Mouse (Mus musculus) lung, postnatal 0 days (tissue): Measurements from ENCODE around the gene Fam207a.

Experiments
- CTCF ChIP-seq: IDR thresholded peaks from 2 replicates; pipeline ENCODE4 v1.5.1; 2016; ENCODE audit warnings: antibody characterized with exemption, mild to moderate bottlenecking
- EP300 ChIP-seq: IDR thresholded peaks from 2 replicates; pipeline ENCODE4 v1.6.1; 2016; ENCODE audit warnings: antibody characterized with exemption, mild to moderate bottlenecking, control low read depth

DNA sequence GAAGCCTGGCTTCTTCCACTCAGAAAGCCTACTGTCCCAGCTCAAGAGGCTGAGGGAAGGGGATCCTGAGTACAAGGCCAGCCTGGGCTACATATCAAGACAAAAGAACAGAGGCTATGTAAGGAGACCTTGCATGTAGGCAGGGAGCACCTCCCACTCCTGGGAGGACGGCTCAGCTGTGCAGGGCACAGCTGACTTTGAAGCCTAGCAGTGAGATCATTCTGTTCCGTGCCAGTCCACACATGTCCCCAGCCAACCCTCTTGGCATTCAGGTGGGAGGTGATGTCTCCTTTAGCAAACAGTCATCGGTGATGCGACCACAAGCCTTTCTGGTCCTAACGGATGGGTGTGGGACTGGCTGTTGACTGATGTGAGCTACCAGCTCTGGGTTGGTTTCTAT is 49.7 kb downstream of the Fam207a start:
- no peak for TF ChIP-seq CTCF
- TF ChIP-seq EP300 = no peak
